In the genomic region with DNA sequence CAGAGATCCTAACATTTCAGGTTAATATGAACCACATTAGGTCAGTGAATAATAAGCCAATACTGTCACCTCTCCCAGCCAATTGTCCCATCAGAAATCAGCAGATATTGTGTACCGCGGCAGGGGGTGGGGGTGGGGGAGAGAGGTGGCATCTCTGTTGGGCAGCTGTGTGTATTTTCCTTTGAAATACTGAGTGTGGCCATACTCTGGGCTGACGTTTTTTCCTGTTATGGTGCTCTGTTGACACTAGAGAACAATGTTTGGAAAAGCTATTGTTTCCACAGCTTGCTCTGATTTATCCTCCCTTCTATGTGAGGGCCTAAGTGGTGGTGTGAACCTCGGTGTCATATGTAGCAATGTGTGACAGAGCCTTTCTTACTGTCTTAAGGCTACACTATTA, we compare ENCODE assay signal across 29 mouse cellular contexts.
A peak's percentile ranks its signal among the peaks of the same experiment; 100 is the strongest.
DNase-seq lines count a peak whose midpoint lies in the region; ATAC-seq and TF ChIP-seq lines count a peak whose summit lies in the region.
"Had no signal": no experiment of that assay in that cellular context is flagged by ENCODE, and none has a peak within 500 bp of the region (broad histone marks: within the 10 kb centered on the region; RNA-seq: fewer than 3 reads in every experiment).

No protein-coding gene starts in this region.

- TF ChIP-seq CTCF in lung, embryonic 14.5 days (IDR thresholded peaks at IDR 0.05; ENCODE audit: low read depth), result no peak

- ATAC-seq in hindbrain, embryonic 11.5 days (ENCODE audit: low FRiP score), result peak; percentile 33; the same call in 1 of the 2 replicates
- ATAC-seq in hindbrain, embryonic 13.5 days (ENCODE audit: low FRiP score), result no peak
- ATAC-seq in lung, embryonic 14.5 days (ENCODE audit: insufficient read depth), result peak; percentile 76; the same call in 1 of the 2 replicates
- ATAC-seq: forebrain, embryonic 13.5 days; intestine, postnatal 0 days; liver, embryonic 12.5 days; liver, postnatal 0 days had no signal

- WGBS in hindbrain, embryonic 11.5 days, result 53% methylated on average over 4 of the region's 4 CpGs
- WGBS in hindbrain, embryonic 13.5 days, result 53% methylated on average over 4 of the region's 4 CpGs
- WGBS in lung, embryonic 14.5 days, result 43% methylated on average over 4 of the region's 4 CpGs
- WGBS in embryonic facial prominence, embryonic 10.5 days, result 57% methylated on average over 4 of the region's 4 CpGs

- no peak overlapping the region for H3K9ac ChIP-seq in hindbrain, embryonic 11.5 days (ENCODE audit: low read depth, low read length)
- H3K9ac ChIP-seq in hindbrain, embryonic 13.5 days, result no peak overlapping the region
- H3K9ac ChIP-seq in lung, embryonic 14.5 days, result no peak overlapping the region
- H3K9ac ChIP-seq: forebrain, embryonic 13.5 days; hindbrain, embryonic 14.5 days; liver, embryonic 12.5 days; liver, postnatal 0 days; midbrain, embryonic 12.5 days; neural tube, embryonic 13.5 days had no signal

- DNase-seq in hindbrain, embryonic 11.5 days (ENCODE audit: low spot score), result no peak
- peak; percentile 38 for DNase-seq in lung, embryonic 14.5 days
- no peak for DNase-seq in lung, postnatal 36 days
- peak; percentile 17 for DNase-seq in embryo, embryonic 10 days (ENCODE audit: low spot score)
- peak; percentile 8 for DNase-seq in embryonic facial prominence, embryonic 10.5 days (ENCODE audit: low spot score)
- DNase-seq in gastrocnemius, adult 18-20 months (ENCODE audit: low spot score), result no peak
- no peak for DNase-seq in thymus, postnatal 4 days
- DNase-seq: adrenal gland, adult 8-10 months; cerebellum, adult 2 months; gastrocnemius, postnatal 14 days; heart, postnatal 36 days; kidney, adult 9 months; kidney, postnatal 4 days; liver, postnatal 0 days; right cerebral cortex, postnatal 4 days; thymus, adult 18-20 months; thymus, postnatal 36 days had no signal

- no peaks in the 10 kb centered on the region for H3K9me3 ChIP-seq in hindbrain, embryonic 11.5 days (ENCODE audit: control insufficient read depth, low read length)
- no peaks in the 10 kb centered on the region for H3K9me3 ChIP-seq in hindbrain, embryonic 13.5 days
- no peaks in the 10 kb centered on the region for H3K9me3 ChIP-seq in lung, embryonic 14.5 days (ENCODE audit: low read depth, low read length)
- no peaks in the 10 kb centered on the region for H3K9me3 ChIP-seq in embryonic facial prominence, embryonic 10.5 days
- H3K9me3 ChIP-seq: forebrain, embryonic 13.5 days; G1E; heart, embryonic 10.5 days; liver, embryonic 12.5 days; megakaryocyte, embryonic 14.5 days; midbrain, embryonic 12.5 days; neural tube, embryonic 13.5 days had no signal

- H3K27ac ChIP-seq in hindbrain, embryonic 11.5 days (ENCODE audit: low read depth, low read length), result no peak overlapping the region
- no peak overlapping the region for H3K27ac ChIP-seq in hindbrain, embryonic 13.5 days
- no peak overlapping the region for H3K27ac ChIP-seq in lung, embryonic 14.5 days (ENCODE audit: low read depth)
- no peak overlapping the region for H3K27ac ChIP-seq in embryonic facial prominence, embryonic 10.5 days (replicated peaks)
- H3K27ac ChIP-seq: forebrain, embryonic 13.5 days; heart, embryonic 10.5 days; hindbrain, embryonic 14.5 days; liver, embryonic 12.5 days; midbrain, embryonic 12.5 days; neural tube, embryonic 13.5 days; stomach, postnatal 0 days had no signal

- no peaks in the 10 kb centered on the region for H3K27me3 ChIP-seq in hindbrain, embryonic 11.5 days (ENCODE audit: control insufficient read depth, insufficient read depth, low read length)
- H3K27me3 ChIP-seq in hindbrain, embryonic 13.5 days, result no peaks in the 10 kb centered on the region
- H3K27me3 ChIP-seq in lung, embryonic 14.5 days (ENCODE audit: insufficient read depth, low read length), result no peaks in the 10 kb centered on the region
- no peaks in the 10 kb centered on the region for H3K27me3 ChIP-seq in embryonic facial prominence, embryonic 10.5 days (replicated peaks; ENCODE audit: low read depth, poor library complexity, severe bottlenecking)
- H3K27me3 ChIP-seq: forebrain, embryonic 13.5 days; liver, embryonic 12.5 days; megakaryocyte, embryonic 14.5 days; midbrain, embryonic 12.5 days; neural tube, embryonic 13.5 days had no signal

- H3K4me3 ChIP-seq in hindbrain, embryonic 11.5 days (ENCODE audit: low read depth, low read length), result no peak overlapping the region
- H3K4me3 ChIP-seq in hindbrain, embryonic 13.5 days, result no peak overlapping the region
- H3K4me3 ChIP-seq in lung, embryonic 14.5 days (ENCODE audit: low read depth, low read length), result no peak overlapping the region
- H3K4me3 ChIP-seq in embryonic facial prominence, embryonic 10.5 days, result no peak overlapping the region
- H3K4me3 ChIP-seq: forebrain, embryonic 13.5 days; heart, embryonic 10.5 days; liver, embryonic 12.5 days; megakaryocyte, embryonic 14.5 days; midbrain, embryonic 12.5 days; myocyte; neural tube, embryonic 13.5 days had no signal

- H3K4me1 ChIP-seq in hindbrain, embryonic 11.5 days (replicated peaks; ENCODE audit: control insufficient read depth, insufficient read depth, low read length), result no peaks in the 10 kb centered on the region
- no peaks in the 10 kb centered on the region for H3K4me1 ChIP-seq in hindbrain, embryonic 13.5 days (replicated peaks)
- H3K4me1 ChIP-seq in lung, embryonic 14.5 days (ENCODE audit: insufficient read depth), result no peaks in the 10 kb centered on the region
- no peaks in the 10 kb centered on the region for H3K4me1 ChIP-seq in embryonic facial prominence, embryonic 10.5 days
- H3K4me1 ChIP-seq: forebrain, embryonic 13.5 days; heart, embryonic 10.5 days; liver, embryonic 12.5 days; megakaryocyte, embryonic 14.5 days; midbrain, embryonic 12.5 days; neural tube, embryonic 13.5 days had no signal

- H3K4me2 ChIP-seq in hindbrain, embryonic 11.5 days (replicated peaks; ENCODE audit: low read depth, low read length), result no peak overlapping the region
- H3K4me2 ChIP-seq in hindbrain, embryonic 13.5 days, result no peak overlapping the region
- no peak overlapping the region for H3K4me2 ChIP-seq in lung, embryonic 14.5 days
- H3K4me2 ChIP-seq: forebrain, embryonic 13.5 days; hindbrain, embryonic 14.5 days; liver, embryonic 12.5 days; midbrain, embryonic 12.5 days; neural tube, embryonic 13.5 days had no signal

- no peaks in the 10 kb centered on the region for H3K36me3 ChIP-seq in hindbrain, embryonic 11.5 days (ENCODE audit: control insufficient read depth, insufficient read depth, low read length)
- no peaks in the 10 kb centered on the region for H3K36me3 ChIP-seq in hindbrain, embryonic 13.5 days
- H3K36me3 ChIP-seq in lung, embryonic 14.5 days (ENCODE audit: insufficient read depth), result no peaks in the 10 kb centered on the region
- no peaks in the 10 kb centered on the region for H3K36me3 ChIP-seq in embryonic facial prominence, embryonic 10.5 days (replicated peaks)
- H3K36me3 ChIP-seq: G1E; heart, embryonic 10.5 days; liver, embryonic 12.5 days; midbrain, embryonic 12.5 days; neural tube, embryonic 13.5 days had no signal

Comparison
In these comparisons a context has a peak if more than half of its experiments do, and no peak if none do; other contexts are left out.
1. DNase-seq: peak in lung, embryonic 14.5 days (single experiment), embryo, embryonic 10 days (single experiment) and embryonic facial prominence, embryonic 10.5 days (single experiment); none in hindbrain, embryonic 11.5 days (single experiment), lung, postnatal 36 days (single experiment), gastrocnemius, adult 18-20 months (single experiment) and thymus, postnatal 4 days (single experiment).